Mouse (Mus musculus) liver, postnatal 0 days (tissue): Measurements from ENCODE around the gene Rab31. TPM values are rescaled to one million over a fixed set of nuclear protein-coding genes. Genes with fewer than 3 reads are reported as not detected.
A peak's percentile ranks its signal among the peaks of the same experiment; 100 is the strongest.

Experiments
- ATAC-seq: fragments of 200-750 bp; cut with Nextera tagmentation; 2 replicates; pipeline ENCODE4 v1.8.0; 2017; ENCODE audit warnings: mild to moderate bottlenecking, moderate library complexity
- DNase-seq: peaks from one replicate; pipeline ENCODE4 v3.0.0-alpha.2; 2016
- H3K27ac ChIP-seq: fragments of 300-500 bp; sonication (generic); 2 replicates; pipeline ENCODE4 v1.5.1; 2014; ENCODE audit warnings: antibody characterized with exemption, moderate library complexity, mild to moderate bottlenecking, low read depth
- H3K27me3 ChIP-seq: fragments of 300-500 bp; sonication (generic); 2 replicates; pipeline ENCODE4 v1.6.1; 2014; ENCODE audit warnings: low read length, control low read depth, mixed read lengths; ENCODE audit not compliant: insufficient read depth
- H3K36me3 ChIP-seq: fragments of 300-500 bp; sonication (generic); replicated peaks from 2 replicates; pipeline ENCODE4 v1.6.1; 2014; ENCODE audit warnings: mild to moderate bottlenecking, control low read depth, low read length, moderate library complexity, mixed read lengths; ENCODE audit not compliant: insufficient read depth
- H3K4me1 ChIP-seq: fragments of 300-500 bp; sonication (generic); 2 replicates; pipeline ENCODE4 v1.6.1; 2014; ENCODE audit warnings: antibody characterized with exemption, mild to moderate bottlenecking, control low read depth; ENCODE audit not compliant: insufficient read depth
- H3K4me2 ChIP-seq: fragments of 300-500 bp; sonication (generic); 2 replicates; pipeline ENCODE4 v1.6.1; 2014; ENCODE audit warnings: low read depth, mild to moderate bottlenecking, low read length, moderate library complexity, mixed read lengths
- H3K4me3 ChIP-seq: fragments of 300-500 bp; sonication (generic); 2 replicates; pipeline ENCODE4 v1.5.1; 2014; ENCODE audit warnings: low read depth, low read length
- H3K9ac ChIP-seq: fragments of 300-500 bp; sonication (generic); replicated peaks from 2 replicates; pipeline ENCODE4 v1.6.1; 2014; ENCODE audit warnings: mild to moderate bottlenecking, moderate library complexity
- H3K9me3 ChIP-seq: fragments of 300-500 bp; sonication (generic); 2 replicates; pipeline ENCODE4 v1.6.1; 2016; ENCODE audit warnings: mild to moderate bottlenecking, control low read depth, low read length, mixed read lengths
- CTCF ChIP-seq: sonication (generic); IDR thresholded peaks from 2 replicates; pipeline ENCODE4 v1.5.1; 2016; ENCODE audit warnings: antibody characterized with exemption, low read depth
- EP300 ChIP-seq: IDR thresholded peaks from 2 replicates; pipeline ENCODE4 v1.6.1; 2016; ENCODE audit warnings: antibody characterized with exemption, low read depth, mild to moderate bottlenecking
- WGBS: fragments of 180-500 bp; shearing (Covaris S2); extraction: QIAGEN DNeasy Blood & Tissue Kit; methylation state at CpG from one replicate; pipeline ENCODE4 v1.1.7; 2014; ENCODE audit not compliant: insufficient replicate concordance; 5-methylcytosine and 5-hydroxymethylcytosine counted together
- polyA plus RNA-seq: library from polyadenylated mRNA; unstranded; fragments of >200 nt; fragmentation: Nextera tagmentation; extraction: Ambion mirVana; gene quantifications from 2 replicates; pipeline ENCODE4 v1.2.1, GENCODE M21; 2015

Rab31 gene
- polyA plus RNA-seq, 1 experiment from 2014 or later = 7.2 TPM

GRCm38 (mm10) chr17:65719826-65720225 lies 52.7 kb downstream of the Rab31 start:
- Histone ChIP-seq H3K4me1 (peaks cover 7% of the 10 kb centered on the region), H3K27ac (no peak overlapping the region), H3K9ac (no peak overlapping the region), H3K27me3 (no peaks in the 10 kb centered on the region), H3K36me3 (0 out of 2 replicates have a peak, but pooled peaks cover 13% of the 10 kb centered on the region), H3K9me3 (no peaks in the 10 kb centered on the region), H3K4me3 (no peak overlapping the region), H3K4me2 (no peak overlapping the region)
- DNase-seq = no peak
- ATAC-seq = no peak
- WGBS = 85% methylated on average over 5 of the region's 5 CpGs
- TF ChIP-seq EP300 (no peak), CTCF (no peak)

- Histone ChIP-seq H3K4me3 (no peak overlapping the region), H3K27me3 (no peaks in the 10 kb centered on the region), H3K9ac (no peak overlapping the region), H3K27ac (no peak overlapping the region), H3K4me2 (no peak overlapping the region), H3K9me3 (no peaks in the 10 kb centered on the region), H3K4me1 (peaks cover under 1% of the 10 kb centered on the region), H3K36me3 (0 out of 2 replicates have a peak, but pooled peaks cover 13% of the 10 kb centered on the region)
- TF ChIP-seq CTCF (no peak), EP300 (peak; percentile 66)
- WGBS = 62% methylated on average over 2 of the region's 2 CpGs
- ATAC-seq (peak; percentile 55), DNase-seq (no peak)
These were observed 54.0 kb downstream of the Rab31 start for GRCm38 (mm10) chr17:65718578-65718977.

GRCm38 (mm10) chr17:65717658-65718199 lies 54.8 kb downstream of the Rab31 start:
- H3K4me3 ChIP-seq = no peak overlapping the region
- WGBS = 59% methylated on average over 4 of the region's 4 CpGs

GRCm38 (mm10) chr17:65714060-65714459 lies 58.5 kb downstream of the Rab31 start:
- Histone ChIP-seq H3K9ac (no peak overlapping the region), H3K27ac (no peak overlapping the region), H3K36me3 (no peaks in the 10 kb centered on the region; the same call in 1 of the 2 replicates), H3K27me3 (no peaks in the 10 kb centered on the region), H3K4me1 (no peaks in the 10 kb centered on the region; the same call in 1 of the 2 replicates), H3K4me2 (no peak overlapping the region), H3K4me3 (no peak overlapping the region), H3K9me3 (no peaks in the 10 kb centered on the region)
- DNase-seq = no peak
- TF ChIP-seq CTCF = no peak
- no peak for TF ChIP-seq EP300
- WGBS = 76% methylated on average over 8 of the region's 8 CpGs
- ATAC-seq = no peak

More at GRCm38 (mm10) chr17:65717658-65718199, 54.8 kb downstream of the Rab31 start:
- H3K9ac ChIP-seq = no peak overlapping the region
- peak overlapping the region; percentile 45; the same call in 1 of the 2 replicates for H3K27ac ChIP-seq
- no peak for TF ChIP-seq CTCF
- TF ChIP-seq EP300 = no peak
- no peaks in the 10 kb centered on the region; the same call in 1 of the 2 replicates for H3K4me1 ChIP-seq
- no peak overlapping the region for H3K4me2 ChIP-seq
- 0 out of 2 replicates have a peak, but pooled peaks cover 13% of the 10 kb centered on the region for H3K36me3 ChIP-seq
- H3K27me3 ChIP-seq = no peaks in the 10 kb centered on the region
- H3K9me3 ChIP-seq = no peaks in the 10 kb centered on the region
- ATAC-seq = peak; percentile 27; the same call in 1 of the 2 replicates
- DNase-seq = no peak

- DNase-seq (no peak), ATAC-seq (no peak)
- no peak overlapping the region for H3K27ac ChIP-seq
- H3K4me3 ChIP-seq = no peak overlapping the region
- H3K4me1 ChIP-seq = no peaks in the 10 kb centered on the region; the same call in 1 of the 2 replicates
- H3K27me3 ChIP-seq = no peaks in the 10 kb centered on the region
- TF ChIP-seq CTCF (no peak), EP300 (no peak)
- no peaks in the 10 kb centered on the region for H3K9me3 ChIP-seq
- H3K9ac ChIP-seq = no peak overlapping the region
- H3K4me2 ChIP-seq = no peak overlapping the region
- WGBS = 84% methylated on average over 13 of the region's 13 CpGs
- no peaks in the 10 kb centered on the region; the same call in 1 of the 2 replicates for H3K36me3 ChIP-seq
These were observed 59.6 kb downstream of the Rab31 start for GRCm38 (mm10) chr17:65712861-65713535.

GRCm38 (mm10) chr17:65711779-65712178 lies 60.8 kb downstream of the Rab31 start:
- Histone ChIP-seq H3K4me1 (no peaks in the 10 kb centered on the region), H3K9me3 (no peaks in the 10 kb centered on the region), H3K27me3 (no peaks in the 10 kb centered on the region), H3K9ac (no peak overlapping the region), H3K27ac (no peak overlapping the region), H3K4me3 (no peak overlapping the region), H3K4me2 (no peak overlapping the region), H3K36me3 (no peaks in the 10 kb centered on the region; the same call in 1 of the 2 replicates)
- TF ChIP-seq CTCF (no peak), EP300 (no peak)
- 74% methylated on average over 5 of the region's 5 CpGs for WGBS
- no peak for DNase-seq
- ATAC-seq = no peak
